Mouse (Mus musculus): ENCODE results near the gene Klhdc7a. TPM values are rescaled to one million over a fixed set of nuclear protein-coding genes. Genes with fewer than 3 reads are reported as not detected.

Gene Klhdc7a
- polyA plus RNA-seq, 1 experiment from 2014 or later: 0.10 TPM

- no peak overlapping the region for H3K9ac ChIP-seq (replicated peaks; ENCODE audit: low read length)
- H3K4me1 ChIP-seq (ENCODE audit: control insufficient read depth, insufficient read depth, low read length): no peaks in the 10 kb centered on the region
- H3K27me3 ChIP-seq (ENCODE audit: control insufficient read depth, insufficient read depth, low read length): peaks cover 2% of the 10 kb centered on the region; the same call in 1 of the 2 replicates
- 40% methylated on average over 12 of the region's 12 CpGs for WGBS
- H3K36me3 ChIP-seq (replicated peaks; ENCODE audit: control insufficient read depth, insufficient read depth, low read depth, low read length): no peaks in the 10 kb centered on the region
- H3K27ac ChIP-seq (replicated peaks; ENCODE audit: low read depth, low read length): no peak overlapping the region
- no peak for ATAC-seq (replicated peaks; ENCODE audit: insufficient number of reproducible peaks, low FRiP score, low TSS enrichment, low read depth)
- DNase-seq (ENCODE audit: low spot score): no peak
- H3K4me3 ChIP-seq (ENCODE audit: low read depth, low read length): no peak overlapping the region
- H3K9me3 ChIP-seq (replicated peaks; ENCODE audit: control insufficient read depth, low read length): no peaks in the 10 kb centered on the region
- H3K4me2 ChIP-seq (ENCODE audit: low read depth, low read length): no peak overlapping the region
Observed at GRCm38 (mm10) chr4:139931790-139932510, 35.9 kb downstream of the Klhdc7a start.

- no peak for ATAC-seq (replicated peaks; ENCODE audit: insufficient number of reproducible peaks, low FRiP score, low TSS enrichment, low read depth)
- Histone ChIP-seq H3K4me2 (ENCODE audit: low read depth, low read length) (no peak overlapping the region), H3K4me1 (ENCODE audit: control insufficient read depth, insufficient read depth, low read length) (no peaks in the 10 kb centered on the region), H3K9ac (replicated peaks; ENCODE audit: low read length) (no peak overlapping the region), H3K27me3 (ENCODE audit: control insufficient read depth, insufficient read depth, low read length) (peaks cover 2% of the 10 kb centered on the region), H3K36me3 (replicated peaks; ENCODE audit: control insufficient read depth, insufficient read depth, low read depth, low read length) (no peaks in the 10 kb centered on the region), H3K9me3 (replicated peaks; ENCODE audit: control insufficient read depth, low read length) (no peaks in the 10 kb centered on the region), H3K27ac (replicated peaks; ENCODE audit: low read depth, low read length) (no peak overlapping the region), H3K4me3 (ENCODE audit: low read depth, low read length) (no peak overlapping the region)
- no peak for DNase-seq (ENCODE audit: low spot score)
- 56% methylated on average over 7 of the region's 7 CpGs for WGBS
Observed at GRCm38 (mm10) chr4:139930885-139931284, 36.9 kb downstream of the Klhdc7a start.

DNA sequence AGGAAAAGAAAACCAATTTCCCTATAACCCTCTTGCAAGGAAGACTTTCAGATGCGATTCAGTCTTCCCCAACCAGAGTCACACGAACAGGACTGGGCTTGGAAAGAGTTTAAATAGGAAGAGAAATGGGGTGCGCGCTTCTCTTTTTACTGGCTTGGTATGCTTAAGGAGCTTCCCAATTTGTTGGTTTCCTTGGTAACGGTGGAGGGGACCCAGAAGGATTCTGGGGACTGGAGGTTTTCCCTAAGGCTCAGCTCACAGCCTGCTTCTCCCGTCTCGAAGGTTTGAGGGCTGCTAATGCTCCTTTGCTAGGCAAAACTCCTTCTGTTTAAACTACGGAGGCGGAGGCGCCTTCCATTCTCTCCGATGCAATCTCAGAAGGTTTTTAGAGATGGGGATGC is 41.7 kb downstream of the Klhdc7a start:
- no peaks in the 10 kb centered on the region for H3K36me3 ChIP-seq (replicated peaks; ENCODE audit: control insufficient read depth, insufficient read depth, low read depth, low read length)
- no peak for ATAC-seq (replicated peaks; ENCODE audit: insufficient number of reproducible peaks, low FRiP score, low TSS enrichment, low read depth)
- H3K27ac ChIP-seq (replicated peaks; ENCODE audit: low read depth, low read length): no peak overlapping the region
- WGBS: 4% methylated on average over 11 of the region's 11 CpGs
- DNase-seq (ENCODE audit: low spot score): peak; percentile 59
- H3K4me1 ChIP-seq (ENCODE audit: control insufficient read depth, insufficient read depth, low read length): no peaks in the 10 kb centered on the region
- no peak overlapping the region for H3K4me2 ChIP-seq (ENCODE audit: low read depth, low read length)
- H3K9me3 ChIP-seq (replicated peaks; ENCODE audit: control insufficient read depth, low read length): no peaks in the 10 kb centered on the region
- H3K27me3 ChIP-seq (ENCODE audit: control insufficient read depth, insufficient read depth, low read length): peaks cover 2% of the 10 kb centered on the region
- H3K9ac ChIP-seq (replicated peaks; ENCODE audit: low read length): no peak overlapping the region
- H3K4me3 ChIP-seq (ENCODE audit: low read depth, low read length): peak overlapping the region; percentile 26; the same call in 1 of the 2 replicates

GRCm38 (mm10) chr4:139925275-139926160 is 42.3 kb downstream of the Klhdc7a start:
- H3K27ac ChIP-seq (replicated peaks; ENCODE audit: low read depth, low read length): no peak overlapping the region
- H3K9ac ChIP-seq (replicated peaks; ENCODE audit: low read length): no peak overlapping the region
- no peaks in the 10 kb centered on the region for H3K36me3 ChIP-seq (replicated peaks; ENCODE audit: control insufficient read depth, insufficient read depth, low read depth, low read length)
- H3K9me3 ChIP-seq (replicated peaks; ENCODE audit: control insufficient read depth, low read length): no peaks in the 10 kb centered on the region
- H3K27me3 ChIP-seq (ENCODE audit: control insufficient read depth, insufficient read depth, low read length): peaks cover 2% of the 10 kb centered on the region
- no peaks in the 10 kb centered on the region for H3K4me1 ChIP-seq (ENCODE audit: control insufficient read depth, insufficient read depth, low read length)
- DNase-seq (ENCODE audit: low spot score): peak; percentile 59
- 13% methylated on average over 34 of the region's 34 CpGs for WGBS
- no peak for ATAC-seq (replicated peaks; ENCODE audit: insufficient number of reproducible peaks, low FRiP score, low TSS enrichment, low read depth)
- peak overlapping the region; percentile 55 for H3K4me2 ChIP-seq (ENCODE audit: low read depth, low read length)
- H3K4me3 ChIP-seq (ENCODE audit: low read depth, low read length): peak overlapping the region; percentile 26

DNA sequence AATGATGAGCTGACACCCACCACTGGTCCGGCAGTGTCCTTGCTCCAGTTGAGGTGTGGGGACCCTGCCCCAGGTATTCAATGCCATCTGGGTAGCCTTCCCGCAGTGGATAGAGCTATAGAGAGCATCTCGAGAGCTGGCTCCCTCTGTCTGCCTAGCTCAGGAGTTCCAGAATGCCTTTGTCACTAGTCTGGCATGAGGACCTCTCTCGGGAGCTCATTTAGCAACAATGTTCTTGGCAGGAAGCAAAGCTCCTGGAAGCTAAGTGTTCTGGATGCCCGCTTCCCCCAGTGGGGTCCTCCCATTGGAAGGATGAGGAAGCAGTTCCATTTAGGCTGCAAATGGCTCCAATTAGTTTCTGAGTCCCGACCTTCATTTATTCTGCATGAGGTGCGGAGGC is 51.1 kb downstream of the Klhdc7a start:
- ATAC-seq (replicated peaks; ENCODE audit: insufficient number of reproducible peaks, low FRiP score, low TSS enrichment, low read depth) (no peak), DNase-seq (ENCODE audit: low spot score) (no peak)
- Histone ChIP-seq H3K27ac (replicated peaks; ENCODE audit: low read depth, low read length) (no peak overlapping the region), H3K4me3 (ENCODE audit: low read depth, low read length) (no peak overlapping the region), H3K9me3 (replicated peaks; ENCODE audit: control insufficient read depth, low read length) (no peaks in the 10 kb centered on the region), H3K36me3 (replicated peaks; ENCODE audit: control insufficient read depth, insufficient read depth, low read depth, low read length) (no peaks in the 10 kb centered on the region), H3K9ac (replicated peaks; ENCODE audit: low read length) (no peak overlapping the region), H3K4me2 (ENCODE audit: low read depth, low read length) (no peak overlapping the region), H3K27me3 (ENCODE audit: control insufficient read depth, insufficient read depth, low read length) (no peaks in the 10 kb centered on the region), H3K4me1 (ENCODE audit: control insufficient read depth, insufficient read depth, low read length) (no peaks in the 10 kb centered on the region)
- 73% methylated on average over 7 of the region's 7 CpGs for WGBS

MicroRNAs encoded within 50 kb of the gene (microRNA counts, 519-probe panel; counts per million panel counts)
- microRNA mmu-miR-2139: 2,005 counts per million, percentile 13 among the panel's probes with 10 or more counts

Small RNA genes lying within 50 kb of the gene (microRNA-seq; reads per million reads assigned to microRNA genes)
- gene Mir2139 (ENCODE audit: borderline number of aligned reads): not detected

Other genes with a start within 250 kb of the Klhdc7a start
- 1.9 and 2.0 TPM in 2 replicates for gene Pax7, start 134.5 kb downstream of the Klhdc7a start, polyA plus RNA-seq (2014; fragmentation: Nextera tagmentation; extraction: Ambion mirVana)

Data from embryonic facial prominence, embryonic 11.5 days (tissue).